Mouse (Mus musculus): Measurements from ENCODE around the gene Duxf3.

DNA sequence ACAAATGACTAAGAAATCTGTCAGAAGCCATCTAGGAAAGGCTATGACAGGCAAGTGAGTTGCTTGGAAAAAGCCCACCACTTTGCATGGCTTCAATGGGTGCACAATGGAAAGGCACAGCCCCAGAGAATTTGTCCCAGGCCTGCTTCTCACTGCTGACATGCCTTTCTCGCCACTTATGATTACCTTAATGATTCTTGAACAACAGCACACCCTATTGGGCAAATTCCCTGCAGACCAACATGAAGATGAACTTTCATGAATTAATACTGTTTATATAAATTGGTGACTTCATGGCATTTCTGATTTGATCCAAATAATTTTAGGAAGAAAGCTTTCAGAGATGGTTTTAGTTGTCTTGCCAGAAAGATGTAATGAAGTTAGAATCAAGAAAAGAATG lies 17.1 kb upstream of the Duxf3 start:
- TF ChIP-seq TAL1 (IDR thresholded peaks at IDR 0.05; ENCODE audit: low read length) (no peak), GATA1 (IDR thresholded peaks at IDR 0.05; ENCODE audit: low read length) (no peak)

Measured in erythroblast, embryonic 14.5 days (primary cell).